Mouse (Mus musculus) lung, adult 2 months (tissue): Measurements from ENCODE around the gene Abca13. TPM values are rescaled to one million over a fixed set of nuclear protein-coding genes. Genes with fewer than 3 reads are reported as not detected.

ENCODE experiments used
- DNase-seq: peaks from one replicate; pipeline ENCODE4 v3.0.0; 2022
- H3K4me1 ChIP-seq: fragments of 200-500 bp; 2 replicates; pipeline ENCODE4 v1.6.1; 2011; ENCODE audit warnings: low read length; ENCODE audit not compliant: control insufficient read depth, insufficient read depth
- H3K4me3 ChIP-seq: fragments of 200-500 bp; replicated peaks from 2 replicates; pipeline ENCODE3; 2011; ENCODE audit warnings: low read depth, mild to moderate bottlenecking, control low read depth, low read length; ENCODE audit errors: extremely low read depth
- CTCF ChIP-seq: fragments of 200-500 bp; IDR thresholded peaks from 2 replicates; pipeline ENCODE4 v1.5.1; 2011; ENCODE audit warnings: mild to moderate bottlenecking, low read length, control low read depth; ENCODE audit not compliant: insufficient read depth
- POLR2A ChIP-seq: fragments of 200-500 bp; IDR thresholded peaks from 2 replicates; pipeline ENCODE4 v1.6.1; 2011; ENCODE audit warnings: low read depth, mild to moderate bottlenecking, control low read depth, low read length, borderline replicate concordance; ENCODE audit errors: extremely low read depth
- WGBS: fragments of 180-500 bp; shearing (Covaris S2); methylation state at CpG from one replicate; pipeline ENCODE4 v1.1.7; 2018; 5-methylcytosine and 5-hydroxymethylcytosine counted together
- polyA plus RNA-seq: library from polyadenylated mRNA; depleted of rRNA; stranded (reverse); fragments of >200 nt; gene quantifications from 2 replicates; pipeline ENCODE4 v1.2.3, GENCODE M21; 2012

The Abca13 gene
- polyA plus RNA-seq, 1 experiment, result 0.02 TPM

GRCm38 (mm10) chr11:9568302-9568701 is 376.6 kb downstream of the Abca13 start:
- no peaks in the 10 kb centered on the region for H3K4me1 ChIP-seq
- WGBS, result 68% methylated on average over 2 of the region's 2 CpGs
- DNase-seq, result no peak
- no peak for TF ChIP-seq CTCF
- TF ChIP-seq POLR2A, result no peak
- H3K4me3 ChIP-seq, result no peak overlapping the region

GRCm38 (mm10) chr11:9570319-9570718 is 378.6 kb downstream of the Abca13 start:
- Histone ChIP-seq H3K4me1 (no peaks in the 10 kb centered on the region), H3K4me3 (no peak overlapping the region)
- 73% methylated on average over 6 of the region's 6 CpGs for WGBS
- no peak for DNase-seq
- TF ChIP-seq CTCF (no peak), POLR2A (no peak)

DNA sequence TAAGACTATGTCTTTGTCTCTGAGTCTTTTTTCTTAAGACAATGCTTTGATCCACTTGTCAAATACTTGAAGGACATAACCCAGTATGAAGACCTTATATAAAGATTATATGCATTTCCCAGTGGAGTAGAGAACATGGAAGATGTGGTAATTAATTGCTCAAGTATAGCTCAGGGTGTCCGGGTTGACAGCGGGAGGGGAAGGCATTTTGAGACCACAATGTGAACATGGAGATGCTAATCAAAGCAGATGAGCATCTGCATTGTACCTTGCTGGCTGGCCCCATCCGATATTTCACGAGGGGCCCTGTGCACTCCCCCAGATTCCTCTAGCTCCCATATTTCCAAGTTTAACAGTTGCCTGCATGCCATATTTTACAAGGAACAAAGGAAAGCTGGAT is 383.2 kb downstream of the Abca13 start:
- Histone ChIP-seq H3K4me1 (no peaks in the 10 kb centered on the region), H3K4me3 (no peak overlapping the region)
- TF ChIP-seq CTCF (no peak), POLR2A (no peak)
- 88% methylated on average over 4 of the region's 4 CpGs for WGBS
- DNase-seq, result no peak

GRCm38 (mm10) chr11:9591757-9592316 is 400.1 kb downstream of the Abca13 start:
- H3K4me1 ChIP-seq, result no peaks in the 10 kb centered on the region
- TF ChIP-seq CTCF (no peak), POLR2A (no peak)
- 86% methylated on average over 1 of the region's 1 CpGs for WGBS
- H3K4me3 ChIP-seq, result no peak overlapping the region
- no peak for DNase-seq

DNA sequence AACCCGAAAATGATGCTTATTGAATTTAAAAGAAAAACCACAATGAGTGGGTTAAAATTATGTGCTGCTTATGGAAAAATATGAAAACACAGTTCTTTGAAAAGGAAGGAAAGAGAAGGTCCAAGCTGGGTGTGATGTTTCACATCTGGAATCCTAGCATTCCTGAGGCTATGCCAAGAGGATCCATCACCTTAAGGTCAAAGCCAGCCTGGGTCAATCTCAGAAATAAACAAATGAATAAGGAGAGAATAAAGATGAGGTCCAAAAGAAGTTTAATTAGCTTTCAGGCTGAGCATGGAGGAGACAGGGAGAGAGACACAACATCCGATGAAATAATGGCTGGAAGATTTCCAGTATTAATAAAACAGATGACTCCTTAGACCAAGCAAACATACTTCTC is 405.6 kb downstream of the Abca13 start:
- no peaks in the 10 kb centered on the region for H3K4me1 ChIP-seq
- no peak overlapping the region for H3K4me3 ChIP-seq
- WGBS, result 53% methylated on average over 2 of the region's 2 CpGs
- no peak for DNase-seq
- no peak for TF ChIP-seq CTCF
- TF ChIP-seq POLR2A, result no peak

DNA sequence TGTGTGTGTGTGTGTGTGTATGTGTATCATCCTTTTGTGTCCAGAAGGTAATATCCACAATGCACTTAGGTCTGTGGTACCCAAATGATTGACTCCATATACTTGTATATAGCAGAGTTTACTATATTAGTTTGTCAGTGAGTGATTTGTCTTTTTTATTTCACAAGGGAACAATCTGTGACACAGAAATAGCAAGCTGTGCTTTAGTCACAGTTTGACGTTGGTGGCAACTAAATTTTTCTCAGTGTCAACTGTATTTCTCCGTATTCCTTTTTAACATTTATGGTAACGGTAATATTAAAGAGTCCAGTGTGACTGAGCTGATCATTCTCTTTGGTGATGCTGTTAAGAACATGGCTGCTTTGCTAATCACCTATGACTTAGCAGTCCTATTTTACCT is 409.4 kb downstream of the Abca13 start:
- no peaks in the 10 kb centered on the region for H3K4me1 ChIP-seq
- WGBS, result 83% methylated on average over 3 of the region's 3 CpGs
- no peak for DNase-seq
- no peak overlapping the region for H3K4me3 ChIP-seq
- no peak for TF ChIP-seq POLR2A
- TF ChIP-seq CTCF, result no peak

- 73% methylated on average over 4 of the region's 4 CpGs for WGBS
- DNase-seq, result no peak
- TF ChIP-seq POLR2A (no peak), CTCF (no peak)
These were observed 410.4 kb downstream of the Abca13 start for GRCm38 (mm10) chr11:9602137-9602536.

DNA sequence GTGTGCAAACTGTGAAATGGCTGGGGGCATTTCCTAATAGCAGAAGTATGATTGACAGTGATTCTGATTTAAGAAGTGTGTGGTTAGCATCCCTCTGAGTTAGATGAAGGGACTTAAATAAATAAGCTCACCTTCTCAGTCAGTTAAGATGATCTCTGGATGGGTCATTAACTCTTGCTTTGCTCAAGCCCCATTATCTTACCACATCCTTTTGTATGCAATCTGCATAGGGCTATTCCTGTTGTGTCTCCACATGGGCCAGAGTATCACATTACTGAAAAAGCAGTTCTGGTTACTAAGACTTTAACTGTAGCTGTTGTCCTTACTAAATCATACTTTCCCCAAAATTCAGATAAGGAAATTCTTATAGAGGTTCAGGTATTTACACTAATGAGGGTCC is 416.5 kb downstream of the Abca13 start:
- H3K4me1 ChIP-seq, result no peaks in the 10 kb centered on the region
- DNase-seq, result no peak
- no peak for TF ChIP-seq POLR2A
- TF ChIP-seq CTCF, result no peak
- H3K4me3 ChIP-seq, result no peak overlapping the region

More at GRCm38 (mm10) chr11:9602137-9602536, 410.4 kb downstream of the Abca13 start:
- Histone ChIP-seq H3K4me1 (no peaks in the 10 kb centered on the region), H3K4me3 (no peak overlapping the region)

- H3K4me3 ChIP-seq, result no peak overlapping the region
- TF ChIP-seq CTCF, result no peak
- no peak for TF ChIP-seq POLR2A
- DNase-seq, result no peak
- H3K4me1 ChIP-seq, result no peaks in the 10 kb centered on the region
- 64% methylated on average over 3 of the region's 3 CpGs for WGBS
These were observed 417.3 kb downstream of the Abca13 start for GRCm38 (mm10) chr11:9609075-9609474.

- TF ChIP-seq POLR2A (no peak), CTCF (no peak)
- DNase-seq, result no peak
- Histone ChIP-seq H3K4me1 (no peaks in the 10 kb centered on the region), H3K4me3 (no peak overlapping the region)
- 75% methylated on average over 2 of the region's 2 CpGs for WGBS
These were observed 424.4 kb downstream of the Abca13 start for GRCm38 (mm10) chr11:9616133-9616532.

DNA sequence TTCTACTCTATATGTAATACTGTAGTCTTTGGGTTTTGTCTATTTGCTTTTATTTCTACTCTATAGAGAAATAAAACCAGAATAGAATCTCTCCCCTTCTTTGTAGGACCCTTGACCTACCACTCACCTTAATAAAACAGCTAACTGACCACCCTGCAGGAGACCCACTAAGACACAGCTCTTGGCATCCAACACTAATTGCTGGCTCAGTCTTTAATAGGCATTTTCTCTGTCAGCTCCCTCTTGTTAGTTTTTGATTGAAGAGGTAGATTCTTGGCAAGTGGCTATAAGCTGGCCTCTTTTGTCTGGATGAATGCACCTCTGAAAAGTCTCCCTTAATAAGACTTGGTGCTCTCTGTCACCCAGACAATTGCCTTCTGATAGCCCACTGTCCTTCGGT is 424.9 kb downstream of the Abca13 start:
- WGBS, result 89% methylated on average over 1 of the region's 1 CpGs

More for the DNA sequence above, 424.9 kb downstream of the Abca13 start:
- Histone ChIP-seq H3K4me3 (no peak overlapping the region), H3K4me1 (no peaks in the 10 kb centered on the region)
- TF ChIP-seq CTCF, result no peak
- TF ChIP-seq POLR2A, result no peak
- no peak for DNase-seq
